Mouse (Mus musculus): Measurements from ENCODE around the gene Krt20. TPM values are rescaled to one million over a fixed set of nuclear protein-coding genes. Genes with fewer than 3 reads are reported as not detected.

The Krt20 gene
- total RNA-seq, 2 experiments from 2014 or later, result 0.21 to 0.79 TPM

DNA sequence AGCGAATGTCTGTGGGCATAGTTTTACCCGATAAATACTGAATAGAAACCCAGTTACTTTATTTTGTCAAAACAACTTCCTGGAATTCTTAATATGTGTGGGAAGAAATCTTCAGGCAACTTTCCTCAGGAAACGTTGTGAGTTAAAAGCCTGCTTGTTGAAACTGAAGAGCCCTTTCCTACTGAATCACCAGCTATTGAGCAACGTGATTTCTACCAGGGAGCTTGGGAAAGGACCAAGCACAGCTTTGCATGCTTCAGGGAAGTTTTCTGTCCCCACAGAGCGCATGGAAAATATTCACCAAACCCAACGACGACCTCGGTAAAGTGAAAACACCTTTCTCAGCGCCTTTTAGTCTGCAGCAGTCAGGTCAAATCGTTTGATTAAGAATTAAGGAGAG lies 31.8 kb downstream of the Krt20 start:
- DNase-seq, result no peak

DNA sequence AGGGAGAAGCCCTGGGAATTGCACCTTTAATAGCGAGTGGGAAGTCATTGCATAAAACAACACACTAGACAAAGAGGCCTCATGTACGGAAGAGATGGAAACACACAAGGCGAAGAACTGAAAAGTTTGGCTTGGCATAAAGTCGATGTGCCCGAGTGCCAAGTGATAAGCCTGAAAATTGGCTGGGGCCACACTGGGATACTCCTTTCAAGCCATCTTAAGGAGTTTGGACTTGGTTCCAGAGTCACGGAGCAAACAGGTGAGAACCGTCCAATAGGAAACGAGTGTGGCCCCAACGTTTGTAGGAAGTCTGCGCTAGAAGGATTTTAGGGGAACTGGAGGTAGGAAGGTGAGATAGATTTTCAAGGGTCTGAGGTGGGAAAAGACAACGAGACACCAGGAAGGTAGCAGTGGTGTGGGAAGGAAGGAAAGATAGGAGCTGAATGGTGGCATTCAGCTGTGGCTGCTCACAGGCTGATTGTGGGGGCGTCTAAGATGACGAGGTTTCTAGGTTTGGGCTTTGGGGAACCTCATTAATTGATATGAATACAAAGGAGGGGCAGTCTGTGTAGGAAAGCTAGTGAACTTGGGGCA lies 37.9 kb downstream of the Krt20 start:
- no peak for DNase-seq

DNA sequence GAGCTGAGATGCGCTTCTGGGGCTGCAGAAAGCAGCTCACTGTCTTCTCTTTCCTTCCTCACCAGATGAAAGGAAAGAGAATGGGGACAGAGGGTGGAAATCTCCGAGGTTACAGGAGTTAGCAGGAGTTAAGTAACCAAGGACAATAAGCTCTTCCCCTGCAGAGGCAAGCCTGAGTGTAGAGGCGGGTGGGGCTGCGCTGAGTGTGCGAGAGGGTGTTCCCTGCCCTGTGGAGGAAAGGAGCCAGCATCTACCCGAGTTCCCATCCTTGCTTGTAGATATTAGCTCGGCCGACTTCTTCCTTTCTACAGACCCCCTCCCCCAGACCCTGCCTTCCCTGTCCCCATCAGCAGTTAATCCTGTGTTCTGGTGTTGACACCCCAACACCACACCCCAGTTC lies 39.1 kb downstream of the Krt20 start:
- DNase-seq, result no peak

DNA sequence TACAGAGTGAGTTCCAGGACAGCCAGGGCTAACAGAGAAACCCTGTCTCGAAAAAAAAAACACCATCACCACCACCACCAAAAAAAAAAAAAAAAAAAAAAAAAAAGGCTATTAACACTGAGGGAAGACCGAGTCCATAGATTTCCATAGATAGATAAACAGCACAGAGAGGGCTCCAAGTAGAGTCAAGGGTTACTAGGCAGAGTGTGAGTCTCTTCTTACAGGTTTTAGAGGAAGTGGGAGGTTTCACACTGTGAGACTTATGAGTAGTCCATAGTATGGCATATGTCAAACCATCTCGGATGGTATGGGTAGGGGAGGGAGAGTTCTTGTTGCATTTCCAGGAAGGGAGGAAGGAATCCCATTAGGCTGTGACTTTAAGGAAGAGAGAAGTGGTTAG lies 39.9 kb downstream of the Krt20 start:
- no peak for DNase-seq

DNA sequence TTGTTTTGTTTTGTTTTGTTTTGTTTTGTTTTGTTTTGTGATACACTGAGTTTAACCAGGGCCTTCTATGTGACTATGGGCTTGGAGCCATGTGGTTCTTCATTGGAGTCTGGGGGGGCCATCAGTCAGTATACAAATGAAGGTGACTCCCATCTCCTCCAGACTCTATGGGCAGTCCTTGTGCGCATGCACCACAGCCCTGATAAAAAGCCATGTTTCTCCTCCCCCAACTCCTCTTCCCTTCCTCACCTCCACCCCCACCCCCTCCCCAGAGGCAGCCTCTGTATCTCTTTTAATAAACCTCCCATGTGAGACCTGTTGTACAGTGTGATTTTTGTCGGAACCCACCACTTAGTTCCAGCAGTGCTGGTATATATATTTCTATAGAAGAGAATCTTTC lies 41.3 kb downstream of the Krt20 start:
- no peak for DNase-seq

DNA sequence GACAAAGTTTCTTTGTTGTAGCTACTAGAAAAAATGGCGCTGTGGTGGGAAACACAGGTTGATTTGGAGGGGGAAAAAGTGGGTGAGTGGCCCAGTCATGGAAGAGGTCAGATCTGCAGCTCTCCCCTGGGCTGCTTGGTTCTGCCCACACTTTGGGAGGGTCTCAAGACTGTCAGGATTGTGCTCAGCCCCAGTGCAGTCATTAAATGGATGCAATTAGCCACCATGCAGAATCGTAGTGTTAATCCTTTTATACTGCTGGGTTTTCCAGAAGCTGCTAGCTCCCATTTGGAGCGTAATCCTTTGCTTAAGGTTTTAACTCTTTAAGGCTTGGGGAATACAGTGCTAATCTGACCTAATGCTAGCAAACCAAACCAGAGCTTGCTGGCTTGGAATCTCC lies 41.9 kb downstream of the Krt20 start:
- DNase-seq, result no peak

DNA sequence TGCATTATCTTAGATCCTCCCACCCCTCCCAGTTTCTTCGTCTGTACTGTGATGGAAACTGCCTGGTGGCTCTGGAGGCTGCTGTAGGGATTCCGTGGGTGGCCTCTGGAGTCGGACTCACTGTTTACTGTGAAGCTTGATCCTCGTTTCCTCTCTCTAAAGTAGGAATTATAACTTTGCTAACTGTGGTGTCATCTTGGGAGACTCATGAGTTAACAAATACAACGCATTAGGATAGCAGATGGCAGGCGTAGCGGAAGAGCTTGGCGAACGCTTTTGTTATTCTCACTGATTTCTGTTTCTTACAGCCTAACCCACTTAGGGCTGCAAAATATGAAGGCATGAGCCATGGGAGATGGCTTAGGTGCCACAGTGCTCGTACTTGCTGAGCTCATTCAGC lies 45.5 kb downstream of the Krt20 start:
- no peak for DNase-seq

DNA sequence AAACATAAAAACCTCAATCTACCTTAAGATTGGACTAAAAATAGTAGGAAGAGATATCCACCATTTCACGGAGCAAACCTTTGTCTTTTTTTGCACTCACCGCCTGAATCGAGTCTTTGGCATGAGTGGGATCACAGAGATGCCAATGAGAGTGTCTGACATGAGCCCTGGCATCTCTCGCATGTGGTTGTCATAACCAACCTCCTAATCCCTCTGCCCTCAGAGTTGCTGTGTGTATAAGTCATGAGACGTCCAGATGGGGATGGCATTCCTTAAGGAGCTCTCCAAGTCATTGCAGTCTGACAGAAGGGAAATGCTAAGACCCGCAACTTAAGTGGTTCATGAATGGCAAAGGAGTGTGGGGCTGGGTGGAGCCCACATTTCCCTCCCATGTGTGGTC lies 46.6 kb downstream of the Krt20 start:
- no peak for DNase-seq

DNA sequence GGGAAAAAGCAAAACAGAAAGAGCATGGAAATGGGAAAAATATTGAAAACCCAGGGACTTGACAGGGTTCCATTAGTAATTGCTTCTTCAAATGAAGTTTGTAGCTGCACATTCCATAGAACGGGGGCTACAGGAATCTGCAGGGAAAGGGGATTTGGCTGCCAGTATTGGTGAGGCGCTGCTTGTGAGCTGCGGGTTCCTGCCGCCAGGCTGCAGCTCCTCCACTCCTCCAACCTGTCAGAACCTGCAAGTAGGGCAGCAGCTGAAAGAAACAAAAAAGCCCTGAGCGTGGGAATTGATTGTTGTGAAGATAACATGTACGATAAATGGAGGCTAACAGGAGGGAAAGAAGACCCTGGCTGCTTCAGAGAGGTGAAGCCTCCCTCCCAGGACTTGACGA lies 47.1 kb downstream of the Krt20 start:
- no peak for DNase-seq

DNA sequence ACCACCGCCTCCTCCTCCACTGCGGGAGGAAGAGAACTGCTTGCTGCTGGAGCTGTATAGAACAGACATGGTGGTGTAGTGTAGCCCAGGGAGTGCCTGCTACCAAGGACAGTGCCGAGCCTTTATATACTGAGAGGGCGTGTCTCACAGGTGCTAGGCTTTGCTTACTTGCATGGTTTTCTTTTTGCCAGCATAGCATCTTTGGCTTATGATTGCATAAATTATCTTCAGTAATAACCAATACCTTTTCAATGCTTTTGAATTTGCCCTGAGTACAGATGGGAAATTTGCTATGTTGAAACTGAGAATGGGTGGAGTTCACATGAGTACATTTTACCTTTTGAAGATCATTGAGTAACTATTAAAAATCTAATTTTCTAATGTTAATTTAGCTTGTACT lies 48.7 kb downstream of the Krt20 start, which contains the start of gene Krt10:
Gene Krt10 (minus strand): TSS at position 101 of the 400 bp plus-strand sequence.
- no peak for DNase-seq

DNA sequence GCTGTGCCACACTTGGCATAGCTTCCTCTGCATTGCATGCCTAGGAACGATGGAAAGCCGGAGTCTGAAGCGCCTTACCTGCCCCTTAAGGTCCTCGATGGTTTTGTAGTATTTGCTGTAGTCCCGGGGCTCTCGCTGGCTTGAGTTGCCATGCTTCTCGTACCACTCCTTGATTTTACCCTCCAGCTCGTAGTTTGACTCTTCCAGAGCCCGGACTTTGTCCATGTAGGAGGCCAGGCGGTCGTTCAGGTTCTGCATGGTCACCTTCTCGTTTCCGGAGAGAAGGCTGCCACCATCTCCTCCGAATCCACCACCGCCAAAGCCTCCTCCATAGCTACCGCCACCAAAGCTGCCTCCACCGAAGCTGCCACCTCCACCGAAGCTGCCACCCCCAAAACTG lies 49.3 kb downstream of the Krt20 start:
- no peak for DNase-seq

DNA sequence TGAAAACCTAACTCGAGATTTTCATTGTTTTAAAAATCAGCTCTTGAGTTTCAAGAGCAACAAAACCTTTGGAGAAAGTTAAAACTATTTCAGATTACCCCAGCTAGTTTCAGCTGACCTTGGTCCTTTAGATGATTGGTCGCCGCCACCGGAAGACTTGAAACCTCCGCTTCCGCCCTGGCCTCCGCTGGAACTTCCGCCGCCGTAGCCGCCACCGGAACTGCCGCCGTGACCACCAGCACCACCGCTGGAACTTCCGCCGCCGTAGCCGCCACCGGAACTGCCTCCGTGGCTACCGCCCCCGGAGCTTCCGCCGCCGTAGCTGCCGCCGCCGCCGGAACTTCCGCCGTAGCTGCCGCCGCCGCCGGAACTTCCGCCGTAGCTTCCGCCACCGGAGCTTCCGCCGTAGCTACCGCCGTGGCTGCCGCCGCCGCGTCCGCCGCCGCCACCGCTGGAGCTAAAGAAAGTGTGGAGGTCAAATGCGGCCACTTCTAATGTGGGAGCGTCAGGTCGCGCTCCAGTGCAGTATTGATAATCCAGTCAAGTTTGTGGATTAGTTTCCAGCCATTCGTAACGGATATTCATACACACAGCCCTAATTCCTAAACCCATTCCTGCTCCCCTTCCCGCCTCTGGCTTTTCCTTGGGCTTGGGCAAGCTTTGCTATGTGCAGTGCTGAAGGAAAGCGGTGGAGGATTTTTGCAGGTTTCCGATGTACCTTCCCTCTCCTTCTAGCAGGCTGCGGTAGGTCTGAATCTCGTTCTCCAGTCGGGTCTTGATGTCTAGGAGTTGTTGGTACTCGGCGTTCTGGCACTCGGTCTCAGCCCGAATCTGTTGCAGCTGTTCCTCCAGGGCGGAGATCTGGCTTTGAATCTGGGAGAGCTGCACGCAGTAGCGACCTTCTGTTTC lies 51.9 kb downstream of the Krt20 start:
- DNase-seq, result peak; percentile 93

DNA sequence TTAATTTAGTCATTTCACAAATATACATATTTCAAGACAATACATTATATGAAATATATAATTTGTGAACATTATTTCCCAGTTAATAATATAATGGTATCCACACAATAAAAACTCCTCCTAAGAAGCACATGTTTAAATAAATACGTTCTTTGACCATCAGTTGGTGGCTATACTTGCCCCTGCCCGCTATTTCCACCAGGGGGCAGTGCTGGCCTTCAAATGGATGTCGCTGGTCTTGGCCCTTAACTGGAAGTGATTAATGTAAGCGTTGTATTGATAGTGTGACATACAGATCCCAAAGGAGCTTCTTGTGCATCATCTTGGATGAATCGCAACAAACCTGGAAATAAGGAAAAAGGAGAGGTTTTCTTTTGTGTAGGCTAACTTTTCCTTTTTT lies 58.4 kb downstream of the Krt20 start:
- DNase-seq, result peak; percentile 81

Other genes starting within 250 kb of the Krt20 start
- 10 to 100 TPM; 92.8 to 99.8 TPM for gene Smarce1, start 207.1 kb downstream of the Krt20 start, total RNA-seq (2021)
- gene Krt222, start 194.1 kb downstream of the Krt20 start, total RNA-seq (2021), result 1 to 10 TPM; 7.5 to 8.2 TPM
- not detected for gene Krt24, start 152.9 kb downstream of the Krt20 start, total RNA-seq (2021)
- under 1 TPM; 0.14 to 0.31 TPM for gene Krt25, start 115.2 kb downstream of the Krt20 start, total RNA-seq (2021)
- not detected for gene Krt26, start 100.2 kb downstream of the Krt20 start, total RNA-seq (2021)
- not detected for gene Krt27, start 87.0 kb downstream of the Krt20 start, total RNA-seq (2021)
- not detected for gene Krt28, start 63.2 kb downstream of the Krt20 start, total RNA-seq (2021)
- gene Krt10, start 48.8 kb downstream of the Krt20 start, total RNA-seq (2021), result 1 to 10 TPM; 8.6 to 9.5 TPM
- not detected for gene Krt12, start 15.9 kb downstream of the Krt20 start, total RNA-seq (2021)
- gene Krt23, start 55.0 kb upstream of the Krt20 start, total RNA-seq (2021), result not detected
- gene Krt39, start 83.2 kb upstream of the Krt20 start, total RNA-seq (2021), result not detected
- not detected for gene Krt40, start 105.0 kb upstream of the Krt20 start, total RNA-seq (2021)
- not detected for gene Krtap3-3, start 112.7 kb upstream of the Krt20 start, total RNA-seq (2021)
- not detected for gene Krtap3-2, start 118.7 kb upstream of the Krt20 start, total RNA-seq (2021)
- gene Gm11939, start 121.3 kb upstream of the Krt20 start, total RNA-seq (2021), result not detected
- gene Krtap3-1, start 128.5 kb upstream of the Krt20 start, total RNA-seq (2021), result not detected
- gene Krtap1-5, start 142.9 kb upstream of the Krt20 start, total RNA-seq (2021), result not detected
- gene Krtap1-4, start 145.5 kb upstream of the Krt20 start, total RNA-seq (2021), result not detected
- gene Krtap1-3, start 153.2 kb upstream of the Krt20 start, total RNA-seq (2021), result not detected
- gene Krtap9-3, start 160.0 kb upstream of the Krt20 start, total RNA-seq (2021), result not detected
- gene Gm11938, start 165.2 kb upstream of the Krt20 start, total RNA-seq (2021), result not detected
- gene Gm11937, start 172.0 kb upstream of the Krt20 start, total RNA-seq (2021), result not detected
- gene Krtap2-4, start 176.7 kb upstream of the Krt20 start, total RNA-seq (2021), result not detected
- not detected for gene Gm11562, start 182.3 kb upstream of the Krt20 start, total RNA-seq (2021)
- gene Krtap4-1, start 190.1 kb upstream of the Krt20 start, total RNA-seq (2021), result not detected
- not detected for gene Krtap4-2, start 196.9 kb upstream of the Krt20 start, total RNA-seq (2021)
- not detected for gene Krtap4-7, start 205.9 kb upstream of the Krt20 start, total RNA-seq (2021)
- gene Gm11555, start 212.1 kb upstream of the Krt20 start, total RNA-seq (2021), result not detected
- not detected for gene Gm11563, start 220.8 kb upstream of the Krt20 start, total RNA-seq (2021)
- not detected for gene Krtap4-6, start 227.8 kb upstream of the Krt20 start, total RNA-seq (2021)

Measured in heart, postnatal 4 days (tissue).